Mouse (Mus musculus) CD4-positive, CD25-positive, alpha-beta regulatory T cell, adult 2 months (primary cell): Measurements from ENCODE around the gene Prpsap1.
"Not testable (repeated sequence)": the region's sequence is repeated elsewhere in the genome, so short reads cannot be mapped to it uniquely, and the experiment has no call there.

Experiments used
- DNase-seq: peaks from one replicate; pipeline ENCODE4 v3.0.0-alpha.2; 2012; ENCODE audit warnings: low read depth, low spot score

Gene Prpsap1

GRCm38 (mm10) chr11:116515330-116516020, 21.5 kb upstream of the Prpsap1 start:
- DNase-seq, result no peak

- no peak for DNase-seq
Observed at GRCm38 (mm10) chr11:116513531-116514038, 19.6 kb upstream of the Prpsap1 start.

GRCm38 (mm10) chr11:116512987-116513386, 19.0 kb upstream of the Prpsap1 start:
- no peak for DNase-seq

GRCm38 (mm10) chr11:116512154-116512553, 18.2 kb upstream of the Prpsap1 start:
- no peak for DNase-seq

GRCm38 (mm10) chr11:116511301-116511868, 17.4 kb upstream of the Prpsap1 start:
- DNase-seq, result no peak

- no peak for DNase-seq
Observed at GRCm38 (mm10) chr11:116508689-116509088, 14.7 kb upstream of the Prpsap1 start.

- DNase-seq, result no peak
Observed at GRCm38 (mm10) chr11:116506151-116506875, 12.3 kb upstream of the Prpsap1 start.

GRCm38 (mm10) chr11:116505573-116505972, 11.6 kb upstream of the Prpsap1 start:
- no peak for DNase-seq

- no peak for DNase-seq
Observed at GRCm38 (mm10) chr11:116504516-116504915, 10.5 kb upstream of the Prpsap1 start.

- peak; percentile 68 for DNase-seq
Observed at GRCm38 (mm10) chr11:116501005-116501746, 7.2 kb upstream of the Prpsap1 start.

GRCm38 (mm10) chr11:116499018-116499417, 5.0 kb upstream of the Prpsap1 start:
- no peak for DNase-seq

GRCm38 (mm10) chr11:116498596-116498995, 4.6 kb upstream of the Prpsap1 start:
- DNase-seq, result no peak

GRCm38 (mm10) chr11:116497313-116497712, 3.3 kb upstream of the Prpsap1 start:
- no peak for DNase-seq

GRCm38 (mm10) chr11:116494474-116495174, 622 bp upstream of the Prpsap1 start:
- DNase-seq, result no peak

- DNase-seq, result no peak
Observed at GRCm38 (mm10) chr11:116493191-116493590, 811 bp downstream of the Prpsap1 start.

GRCm38 (mm10) chr11:116492507-116492906, 1.5 kb downstream of the Prpsap1 start:
- not testable (repeated sequence) for DNase-seq

GRCm38 (mm10) chr11:116491338-116491737, 2.7 kb downstream of the Prpsap1 start:
- DNase-seq, result no peak

GRCm38 (mm10) chr11:116490232-116491107, 3.5 kb downstream of the Prpsap1 start:
- DNase-seq, result peak; percentile 94

GRCm38 (mm10) chr11:116489771-116490231, 4.2 kb downstream of the Prpsap1 start:
- DNase-seq, result peak; percentile 44
